Mouse (Mus musculus) left cerebral cortex, adult 9 months (tissue): ENCODE measurements around the gene Siva1.
A peak's percentile ranks its signal among the peaks of the same experiment; 100 is the strongest.

Source experiments
- DNase-seq, 2 experiments: peaks; one replicate each; pipeline ENCODE4 v3.0.0; 2022; ENCODE audit warnings: low spot score in 2 of 2

Gene Siva1

DNA sequence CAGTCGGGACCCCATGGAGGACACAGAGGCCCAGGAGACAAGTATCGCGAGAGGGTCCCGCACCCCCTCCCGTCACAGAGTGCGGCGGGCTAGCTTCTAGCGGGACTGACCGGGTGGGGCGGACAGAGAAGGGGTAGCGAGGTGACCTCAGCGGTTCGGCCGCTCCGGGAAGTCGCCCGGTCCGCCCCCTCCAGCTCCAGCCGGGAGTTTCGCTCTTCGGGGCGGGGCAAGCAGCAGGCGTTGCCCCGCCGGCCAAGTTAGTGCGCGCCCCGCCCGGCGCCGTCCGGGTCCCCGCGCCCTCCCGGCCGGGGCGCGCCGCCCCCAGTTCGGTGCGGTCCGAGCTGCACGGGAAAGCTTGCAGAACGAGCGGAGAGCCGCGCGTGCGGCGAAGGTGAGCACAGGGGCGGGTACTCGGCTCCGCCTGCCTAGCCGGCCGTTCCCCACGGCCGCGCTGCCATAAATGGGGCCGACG lies 34.1 kb downstream of the Siva1 start, which contains the start of gene Zbtb42:
TSS of gene Zbtb42 (plus strand) at position 274 of the 472 bp plus-strand sequence.
- DNase-seq: no peak

DNA sequence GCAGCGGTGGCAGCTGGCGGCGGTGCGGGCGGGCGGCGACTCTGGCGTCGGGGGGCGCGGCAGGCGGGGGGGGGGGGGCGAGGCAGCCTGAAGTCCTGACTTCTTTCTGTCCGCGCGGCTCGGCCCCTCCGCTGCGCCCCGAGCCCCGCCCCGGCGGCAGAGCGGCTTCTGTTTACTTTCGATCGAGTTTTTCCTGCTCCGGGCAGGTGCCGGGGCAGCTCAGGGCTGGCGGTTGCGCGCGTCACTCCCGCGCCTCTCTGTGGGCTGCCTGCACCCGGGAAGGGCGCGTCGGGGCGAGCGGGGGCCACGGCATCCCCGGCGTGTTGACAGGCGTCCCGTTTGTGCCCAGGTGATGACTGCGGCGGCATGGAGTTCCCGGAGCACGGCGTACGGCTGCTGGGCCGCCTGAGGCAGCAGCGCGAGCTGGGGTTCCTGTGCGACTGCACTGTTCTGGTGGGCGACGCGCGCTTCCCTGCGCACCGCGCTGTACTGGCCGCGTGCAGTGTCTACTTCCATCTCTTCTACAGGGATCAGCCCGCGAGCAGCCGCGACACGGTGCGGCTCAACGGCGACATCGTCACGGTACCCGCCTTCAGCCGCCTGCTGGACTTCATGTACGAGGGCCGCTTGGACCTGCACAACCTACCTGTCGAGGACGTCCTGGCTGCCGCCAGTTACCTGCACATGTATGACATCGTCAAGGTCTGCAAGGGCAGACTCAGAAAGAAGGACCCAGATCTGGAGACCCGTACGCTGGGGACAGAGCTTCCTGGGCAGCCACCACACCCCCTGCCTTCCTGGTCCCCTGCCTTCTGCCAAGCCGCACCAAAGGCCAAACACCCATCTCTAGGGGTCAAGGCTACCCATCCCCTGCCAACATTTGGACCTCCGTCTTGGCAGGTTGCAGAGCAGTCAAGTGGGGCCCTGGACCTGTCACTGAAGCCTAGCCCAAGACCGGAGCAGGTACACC lies 34.8 kb downstream of the Siva1 start:
- no peak for DNase-seq

GRCm38 (mm10) chr12:112683351-112683750 lies 38.9 kb downstream of the Siva1 start:
- no peak for DNase-seq

GRCm38 (mm10) chr12:112688458-112688857 lies 44.0 kb downstream of the Siva1 start:
- DNase-seq: no peak

DNA sequence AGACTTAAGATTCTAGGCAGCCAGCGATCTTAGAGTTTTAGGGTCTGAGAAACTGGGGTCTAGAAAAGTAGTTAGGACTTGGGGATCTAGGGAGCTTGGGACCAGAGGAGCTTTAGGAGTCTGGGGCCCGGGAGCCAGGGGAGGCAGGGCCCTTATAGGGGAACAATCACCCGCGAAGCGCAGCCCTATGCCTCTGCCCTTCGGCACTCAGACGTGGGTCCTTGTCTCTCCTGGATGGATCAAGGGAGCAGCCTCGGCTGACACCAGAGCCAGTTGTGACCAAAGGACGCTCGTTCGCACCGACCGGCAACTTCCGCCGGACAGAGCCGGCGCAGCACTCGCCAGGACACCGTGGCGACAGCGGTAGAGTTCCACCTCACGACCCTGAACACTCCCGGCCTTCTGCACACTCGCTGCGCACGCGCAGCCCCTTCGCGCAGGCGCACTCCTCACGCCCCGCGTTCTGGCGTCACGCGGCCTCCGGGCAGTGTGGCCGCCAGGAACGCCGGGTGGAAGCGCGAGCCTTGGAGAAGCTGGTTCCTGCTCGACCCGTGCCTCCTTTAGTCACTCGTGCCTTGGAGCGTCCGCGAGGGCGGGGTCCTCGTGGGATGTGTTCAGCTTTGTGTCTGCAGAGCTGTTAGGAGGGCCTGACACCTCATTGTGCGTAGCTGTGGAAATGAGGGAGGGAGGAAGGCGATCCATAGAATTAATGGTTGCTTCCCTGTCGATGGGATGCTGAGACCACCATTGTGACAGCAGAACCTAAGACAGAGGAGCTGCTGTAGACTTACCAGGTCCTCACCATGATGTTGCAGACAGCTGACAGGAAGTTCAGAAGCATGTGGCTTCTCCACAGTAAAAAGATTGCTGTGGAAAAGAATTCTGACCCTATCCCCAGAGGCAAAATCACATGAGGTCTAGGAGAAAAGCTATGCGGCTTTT lies 49.0 kb downstream of the Siva1 start:
- peak; percentile 84 to 95 for DNase-seq

GRCm38 (mm10) chr12:112694127-112694475 lies 49.6 kb downstream of the Siva1 start:
- DNase-seq: no peak

- no peak for DNase-seq
Observed at GRCm38 (mm10) chr12:112696806-112697425, 52.4 kb downstream of the Siva1 start.
